Comparison of ENCODE assay signal across 8 mouse cellular contexts in the genomic region with DNA sequence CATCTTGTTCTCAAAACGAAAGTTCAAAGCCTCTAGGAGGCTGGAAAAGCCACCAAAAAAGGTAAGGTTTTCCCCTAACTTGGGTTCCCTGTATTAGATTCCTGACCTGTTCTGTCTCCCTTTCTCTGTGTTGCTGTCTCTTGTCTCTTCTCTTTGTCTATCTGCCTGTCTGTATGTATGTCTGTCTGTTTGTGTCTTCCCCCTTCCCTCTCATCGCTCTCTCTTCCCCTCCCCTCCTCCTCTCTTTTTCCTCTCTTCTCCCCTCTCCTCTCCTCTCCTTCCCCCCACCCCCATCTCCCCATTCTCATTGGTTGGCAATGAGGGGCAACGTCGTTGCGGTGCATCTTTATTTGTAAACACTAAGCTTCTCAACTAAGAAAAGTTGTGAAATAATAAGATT. TPM values are rescaled to one million over a fixed set of nuclear protein-coding genes. Genes with fewer than 3 reads are reported as not detected.
DNase-seq lines count a peak whose midpoint lies in the region; ATAC-seq and TF ChIP-seq lines count a peak whose summit lies in the region.

A gene (minus strand): TSS at position 101 of the 400 bp plus-strand sequence.

- DNase-seq in heart, adult 2 months: no peak
- no peak for DNase-seq in heart, adult 9 months (ENCODE audit: low spot score in 2 of 2)
- no peak for DNase-seq in MEL (ENCODE audit: low read depth, low spot score)
- DNase-seq in gastrocnemius, adult 8-10 months (ENCODE audit: low spot score in 2 of 2): no peak
- DNase-seq in midbrain, embryonic 11.5 days (ENCODE audit: low spot score, missing footprints): no peak
- DNase-seq in urinary bladder, postnatal 25 days (ENCODE audit: low spot score): no peak
- DNase-seq in cerebellum, adult 9-10 months: no peak

- TF ChIP-seq CTCF in heart, adult 2 months (IDR thresholded peaks at IDR 0.05): no peak
- TF ChIP-seq CTCF in MEL (IDR thresholded peaks at IDR 0.05 in 2 of 3, conservative IDR thresholded peaks at IDR 0.05 in 1 of 3; ENCODE audit: control insufficient read depth in 1 of 3, insufficient read depth in 1 of 3, low read depth in 2 of 3, low read length in 3 of 3, poor library complexity in 1 of 3, severe bottlenecking in 1 of 3): no peak
- TF ChIP-seq CTCF in intestine, postnatal 0 days (IDR thresholded peaks at IDR 0.05; ENCODE audit: low read depth): no peak

- peak within 1 kb of the TSS; percentile 76 for H3K27ac ChIP-seq in heart, adult 2 months
- peak within 1 kb of the TSS; percentile 81 for H3K27ac ChIP-seq in MEL (ENCODE audit: control insufficient read depth, low read depth, low read length)
- no peak within 1 kb of the TSS for H3K27ac ChIP-seq in intestine, postnatal 0 days (ENCODE audit: low read depth, low read length)
- peak within 1 kb of the TSS; percentile 48; the same call in 1 of the 2 replicates for H3K27ac ChIP-seq in midbrain, embryonic 11.5 days (ENCODE audit: low read depth, low read length)

- 28% methylated on average over 5 of the region's 5 CpGs for WGBS in heart, adult 2 months
- 25% methylated on average over 5 of the region's 5 CpGs for WGBS in intestine, postnatal 0 days
- 30% methylated on average over 5 of the region's 5 CpGs for WGBS in midbrain, embryonic 11.5 days

- no peaks in the 10 kb centered on the region for H3K79me2 ChIP-seq in heart, adult 2 months (replicated peaks; ENCODE audit: control insufficient read depth, insufficient read depth, low read length)
- H3K79me2 ChIP-seq in MEL (ENCODE audit: control insufficient read depth, insufficient read depth, low read length, poor library complexity): peaks cover 20% of the 10 kb centered on the region

- TF ChIP-seq RAD21 in MEL (IDR thresholded peaks at IDR 0.05; ENCODE audit: low read depth, low read length): no peak

- peak within 1 kb of the TSS; percentile 84 for H3K4me3 ChIP-seq in heart, adult 2 months
- peak within 1 kb of the TSS; percentile 76 to 96 for H3K4me3 ChIP-seq in MEL (ENCODE audit: control insufficient read depth in 1 of 2, insufficient read depth in 1 of 2, low read depth in 2 of 2, low read length in 2 of 2)
- H3K4me3 ChIP-seq in intestine, postnatal 0 days (ENCODE audit: low read depth, low read length): peak within 1 kb of the TSS; percentile 78
- H3K4me3 ChIP-seq in midbrain, embryonic 11.5 days (ENCODE audit: low read depth, low read length): peak within 1 kb of the TSS; percentile 72

- no peak for ATAC-seq in intestine, postnatal 0 days
- no peak for ATAC-seq in midbrain, embryonic 11.5 days (ENCODE audit: low FRiP score)

- no peak for TF ChIP-seq POLR2A in heart, adult 2 months (IDR thresholded peaks at IDR 0.05; ENCODE audit: insufficient read depth, low read depth, low read length)
- no peak for TF ChIP-seq POLR2A in MEL (IDR thresholded peaks at IDR 0.05; ENCODE audit: control insufficient read depth in 1 of 2, insufficient read depth in 1 of 2, low read depth in 1 of 2, low read length in 2 of 2, poor library complexity in 1 of 2)

- peak within 1 kb of the TSS; percentile 73 for H3K4me2 ChIP-seq in intestine, postnatal 0 days (replicated peaks; ENCODE audit: low read depth)
- peak within 1 kb of the TSS; percentile 85 for H3K4me2 ChIP-seq in midbrain, embryonic 11.5 days

- peaks cover 3% of the 10 kb centered on the region for H3K4me1 ChIP-seq in heart, adult 2 months (ENCODE audit: control insufficient read depth, insufficient read depth, low read length)
- H3K4me1 ChIP-seq in MEL (ENCODE audit: control insufficient read depth in 1 of 2, insufficient read depth in 2 of 2, low read length in 2 of 2): peaks cover 0 to 11% of the 10 kb centered on the region in 2 experiments; a peak in 2 of 4 replicates
- 0 out of 2 replicates have a peak, but pooled peaks cover 3% of the 10 kb centered on the region for H3K4me1 ChIP-seq in intestine, postnatal 0 days (replicated peaks; ENCODE audit: control insufficient read depth, insufficient read depth, low read length)
- peaks cover 27% of the 10 kb centered on the region for H3K4me1 ChIP-seq in midbrain, embryonic 11.5 days (ENCODE audit: control insufficient read depth, insufficient read depth, low read length)

- no peak for TF ChIP-seq EP300 in heart, adult 2 months (IDR thresholded peaks at IDR 0.05; ENCODE audit: insufficient read depth, low read depth, low read length)
- no peak for TF ChIP-seq EP300 in MEL (IDR thresholded peaks at IDR 0.05; ENCODE audit: low read depth in 1 of 2, low read length in 2 of 2)

- no peaks in the 10 kb centered on the region for H3K9me3 ChIP-seq in MEL (replicated peaks; ENCODE audit: insufficient read depth, low read length)
- no peaks in the 10 kb centered on the region for H3K9me3 ChIP-seq in intestine, postnatal 0 days (ENCODE audit: control insufficient read depth)
- H3K9me3 ChIP-seq in midbrain, embryonic 11.5 days (ENCODE audit: control insufficient read depth, low read length): no peaks in the 10 kb centered on the region

- H3K27me3 ChIP-seq in heart, adult 2 months (ENCODE audit: control insufficient read depth, insufficient read depth, low read length): no peaks in the 10 kb centered on the region
- H3K27me3 ChIP-seq in MEL (ENCODE audit: control insufficient read depth in 1 of 2, insufficient read depth in 2 of 2, low read length in 2 of 2): no peaks in the 10 kb centered on the region
- no peaks in the 10 kb centered on the region for H3K27me3 ChIP-seq in intestine, postnatal 0 days (replicated peaks; ENCODE audit: control insufficient read depth, insufficient read depth, low read length)
- H3K27me3 ChIP-seq in midbrain, embryonic 11.5 days (ENCODE audit: control insufficient read depth, insufficient read depth, low read length): no peaks in the 10 kb centered on the region

- peak within 1 kb of the TSS; percentile 78 for H3K9ac ChIP-seq in heart, adult 2 months (ENCODE audit: low read depth, low read length)
- peak within 1 kb of the TSS; percentile 92 for H3K9ac ChIP-seq in MEL (ENCODE audit: control insufficient read depth, low read depth, low read length, poor library complexity, severe bottlenecking)
- H3K9ac ChIP-seq in intestine, postnatal 0 days (ENCODE audit: low read depth, low read length): peak within 1 kb of the TSS; percentile 60
- peak within 1 kb of the TSS; percentile 80 for H3K9ac ChIP-seq in midbrain, embryonic 11.5 days (ENCODE audit: low read length)

- intact Hi-C loops in heart, adult 2 months (cut with DNase I): loop anchor here (1.0 to 2.0 kb wide), 2 partner anchors 16 to 39 kb away; a partner anchor contains a TSS

- H3K36me3 ChIP-seq in heart, adult 2 months (ENCODE audit: control insufficient read depth, insufficient read depth, low read length): no peaks in the 10 kb centered on the region
- peaks cover 0 to 18% of the 10 kb centered on the region in 2 experiments; a peak in 2 of 4 replicates for H3K36me3 ChIP-seq in MEL (ENCODE audit: control insufficient read depth in 1 of 2, insufficient read depth in 2 of 2, low read length in 2 of 2)
- no peaks in the 10 kb centered on the region for H3K36me3 ChIP-seq in intestine, postnatal 0 days (ENCODE audit: control insufficient read depth, insufficient read depth)
- no peaks in the 10 kb centered on the region for H3K36me3 ChIP-seq in midbrain, embryonic 11.5 days (ENCODE audit: control insufficient read depth, insufficient read depth, low read length)

TF ChIP-seq in MEL, 35 proteins besides CTCF, POLR2A, EP300 and RAD21:
- TF ChIP-seq BHLHE40 (IDR thresholded peaks at IDR 0.05; ENCODE audit: borderline replicate concordance, low read depth, low read length) (no peak), MYB (IDR thresholded peaks at IDR 0.05; ENCODE audit: low read depth, low read length) (no peak), NRF1 (IDR thresholded peaks at IDR 0.05; ENCODE audit: insufficient read depth, low read depth, low read length, poor library complexity, severe bottlenecking) (no peak), KAT2A (conservative IDR thresholded peaks at IDR 0.05; ENCODE audit: low read depth, low read length) (no peak), CHD1 (IDR thresholded peaks at IDR 0.05; ENCODE audit: low read depth, low read length) (peak; percentile 60; the same call in 1 of the 2 replicates), MEF2A (IDR thresholded peaks at IDR 0.05; ENCODE audit: extremely low read depth, insufficient replicate concordance, low read depth, low read length, poor library complexity, severe bottlenecking) (no peak), ZMIZ1 (IDR thresholded peaks at IDR 0.05; ENCODE audit: low read depth, low read length) (0 out of 2 replicates have a peak, but pooled peaks have one; percentile 33), ZC3H11A (IDR thresholded peaks at IDR 0.05; ENCODE audit: low read depth, low read length) (peak; percentile 1; the same call in 1 of the 2 replicates), ETS1 (IDR thresholded peaks at IDR 0.05; ENCODE audit: low read depth, low read length) (no peak)

RNA-seq across cellular contexts. Expression of the gene that starts here (rescaled TPM):
- total RNA-seq in heart, adult 2 months (2021): 10 to 100 TPM; 13.1 to 15.1 TPM
- 5.5 and 9.5 TPM in 2 replicates for polyA plus RNA-seq in heart, adult 2 months (2012; rRNA removed)
- total RNA-seq in MEL (2012; rRNA removed): 25.8 and 30.6 TPM in 2 replicates
- polyA plus RNA-seq in MEL (2012; ENCODE audit: insufficient read depth in 1 of 2, insufficient read length in 2 of 2, low read depth in 1 of 2, low replicate concordance in 2 of 2, missing spikeins in 1 of 2): 10 to 100 TPM in 1 of 2 experiments, not detected in 1; 40.9 TPM
- 10 to 100 TPM; 14.3 to 18.2 (median 16.2) TPM for total RNA-seq in gastrocnemius, adult 8-10 months (2022)
- 6.0 and 8.5 TPM in 2 replicates for polyA plus RNA-seq in intestine, postnatal 0 days (2015; fragmentation: Nextera tagmentation; extraction: Ambion mirVana)
- 18.8 and 19.4 TPM in 2 replicates for polyA plus RNA-seq in midbrain, embryonic 11.5 days (2014; fragmentation: Nextera tagmentation; extraction: Ambion mirVana)
